Mouse (Mus musculus): ENCODE measurements around the gene Tmem200c. TPM values are rescaled to one million over a fixed set of nuclear protein-coding genes. Genes with fewer than 3 reads are reported as not detected.

Gene Tmem200c
- polyA plus RNA-seq, 1 experiment from 2014 or later = 4.3 TPM

- no peak overlapping the region for H3K9ac ChIP-seq (replicated peaks)
- no peak for ATAC-seq (ENCODE audit: insufficient number of reproducible peaks, insufficient read depth, low FRiP score, low TSS enrichment, low read depth)
- 61% methylated on average over 7 of the region's 7 CpGs for WGBS
- peaks cover 4% of the 10 kb centered on the region; the same call in 1 of the 2 replicates for H3K4me1 ChIP-seq (replicated peaks)
- H3K27ac ChIP-seq = no peak overlapping the region
- no peaks in the 10 kb centered on the region for H3K36me3 ChIP-seq
- H3K9me3 ChIP-seq = no peaks in the 10 kb centered on the region
- no peak overlapping the region for H3K4me3 ChIP-seq (replicated peaks)
- H3K4me2 ChIP-seq = no peak overlapping the region
- no peaks in the 10 kb centered on the region for H3K27me3 ChIP-seq
These were observed 25.9 kb downstream of the Tmem200c start for GRCm38 (mm10) chr17:68852171-68852966.

GRCm38 (mm10) chr17:68864175-68864574 is 37.8 kb downstream of the Tmem200c start:
- ATAC-seq (ENCODE audit: insufficient number of reproducible peaks, insufficient read depth, low FRiP score, low TSS enrichment, low read depth) = no peak
- no peak overlapping the region for H3K9ac ChIP-seq (replicated peaks)

GRCm38 (mm10) chr17:68868439-68868838 is 42.0 kb downstream of the Tmem200c start:
- H3K27ac ChIP-seq = no peak overlapping the region
- H3K9me3 ChIP-seq = no peaks in the 10 kb centered on the region
- H3K27me3 ChIP-seq = no peaks in the 10 kb centered on the region; the same call in 1 of the 2 replicates
- no peak for ATAC-seq (ENCODE audit: insufficient number of reproducible peaks, insufficient read depth, low FRiP score, low TSS enrichment, low read depth)
- H3K4me3 ChIP-seq (replicated peaks) = no peak overlapping the region
- no peaks in the 10 kb centered on the region for H3K36me3 ChIP-seq
- H3K4me2 ChIP-seq = no peak overlapping the region
- no peaks in the 10 kb centered on the region for H3K4me1 ChIP-seq (replicated peaks)
- H3K9ac ChIP-seq (replicated peaks) = no peak overlapping the region

More at GRCm38 (mm10) chr17:68864175-68864574, 37.8 kb downstream of the Tmem200c start:
- Histone ChIP-seq H3K9me3 (no peaks in the 10 kb centered on the region), H3K4me1 (replicated peaks) (no peaks in the 10 kb centered on the region), H3K4me3 (replicated peaks) (no peak overlapping the region), H3K4me2 (no peak overlapping the region), H3K36me3 (no peaks in the 10 kb centered on the region), H3K27me3 (no peaks in the 10 kb centered on the region; the same call in 1 of the 2 replicates), H3K27ac (no peak overlapping the region)
- WGBS = 84% methylated on average over 3 of the region's 3 CpGs

DNA sequence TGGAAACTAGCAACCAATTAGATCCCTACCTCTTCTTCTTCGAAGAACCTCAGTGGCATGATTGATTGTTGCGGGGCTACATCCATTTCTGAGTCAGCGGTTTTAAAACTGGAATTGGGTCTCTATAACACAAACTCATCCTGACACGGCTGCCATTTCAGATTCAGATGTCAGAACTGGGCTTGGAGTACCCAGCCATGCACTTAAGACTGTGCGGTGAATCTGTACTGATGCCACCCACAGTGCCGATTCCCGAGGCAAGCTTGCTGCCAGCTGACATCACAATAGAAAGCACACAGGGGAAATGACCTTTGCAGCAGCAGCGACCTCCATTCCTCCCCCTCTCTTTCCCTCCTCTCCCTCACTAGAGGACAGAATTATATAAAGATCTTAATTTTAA is 47.6 kb downstream of the Tmem200c start:
- Histone ChIP-seq H3K27ac (no peak overlapping the region), H3K27me3 (no peaks in the 10 kb centered on the region), H3K4me3 (replicated peaks) (no peak overlapping the region), H3K9ac (replicated peaks) (no peak overlapping the region), H3K4me2 (no peak overlapping the region), H3K36me3 (no peaks in the 10 kb centered on the region), H3K4me1 (replicated peaks) (no peaks in the 10 kb centered on the region), H3K9me3 (no peaks in the 10 kb centered on the region)
- no peak for ATAC-seq (ENCODE audit: insufficient number of reproducible peaks, insufficient read depth, low FRiP score, low TSS enrichment, low read depth)
- 75% methylated on average over 8 of the region's 8 CpGs for WGBS

DNA sequence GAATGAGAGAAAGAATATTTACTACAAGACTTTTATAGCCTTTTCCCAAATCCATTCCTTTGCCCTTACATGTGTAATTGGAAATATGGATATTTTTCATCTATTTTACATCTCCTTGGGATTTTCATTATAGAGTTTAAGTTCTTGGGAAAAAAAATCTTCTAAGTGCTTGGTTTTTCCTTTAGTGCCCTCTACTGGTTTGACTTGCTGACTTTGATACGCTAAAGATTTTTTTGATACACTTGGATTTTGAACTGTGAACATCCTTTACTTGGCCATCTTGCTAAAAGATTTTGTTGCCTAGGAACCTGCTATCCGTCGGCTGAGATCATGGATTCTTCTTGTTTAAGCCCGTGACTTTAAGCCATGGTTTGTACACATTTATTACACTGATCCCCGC is 48.8 kb downstream of the Tmem200c start:
- no peak for ATAC-seq (ENCODE audit: insufficient number of reproducible peaks, insufficient read depth, low FRiP score, low TSS enrichment, low read depth)
- Histone ChIP-seq H3K4me3 (replicated peaks) (no peak overlapping the region), H3K9me3 (no peaks in the 10 kb centered on the region), H3K27ac (no peak overlapping the region), H3K36me3 (no peaks in the 10 kb centered on the region), H3K9ac (replicated peaks) (no peak overlapping the region), H3K4me1 (replicated peaks) (no peaks in the 10 kb centered on the region), H3K4me2 (no peak overlapping the region), H3K27me3 (no peaks in the 10 kb centered on the region)
- 73% methylated on average over 5 of the region's 5 CpGs for WGBS

GRCm38 (mm10) chr17:68875917-68876495 is 49.6 kb downstream of the Tmem200c start:
- 66% methylated on average over 10 of the region's 10 CpGs for WGBS
- no peaks in the 10 kb centered on the region for H3K9me3 ChIP-seq
- H3K4me2 ChIP-seq = no peak overlapping the region
- H3K27me3 ChIP-seq = no peaks in the 10 kb centered on the region
- no peak overlapping the region for H3K27ac ChIP-seq
- no peak for ATAC-seq (ENCODE audit: insufficient number of reproducible peaks, insufficient read depth, low FRiP score, low TSS enrichment, low read depth)
- no peaks in the 10 kb centered on the region for H3K36me3 ChIP-seq
- H3K4me3 ChIP-seq (replicated peaks) = no peak overlapping the region
- no peak overlapping the region for H3K9ac ChIP-seq (replicated peaks)
- H3K4me1 ChIP-seq (replicated peaks) = no peaks in the 10 kb centered on the region

GRCm38 (mm10) chr17:68881725-68882524 is 55.5 kb downstream of the Tmem200c start:
- ATAC-seq (ENCODE audit: insufficient number of reproducible peaks, insufficient read depth, low FRiP score, low TSS enrichment, low read depth) = no peak; the same call in 1 of the 2 replicates
- H3K4me1 ChIP-seq (replicated peaks) = no peaks in the 10 kb centered on the region
- H3K27ac ChIP-seq = no peak overlapping the region
- H3K27me3 ChIP-seq = no peaks in the 10 kb centered on the region
- H3K4me3 ChIP-seq (replicated peaks) = peak overlapping the region; percentile 37
- H3K4me2 ChIP-seq = peak overlapping the region; percentile 58
- no peak overlapping the region; the same call in 1 of the 2 replicates for H3K9ac ChIP-seq (replicated peaks)
- WGBS = 15% methylated on average over 21 of the region's 21 CpGs
- H3K36me3 ChIP-seq = no peaks in the 10 kb centered on the region
- no peaks in the 10 kb centered on the region for H3K9me3 ChIP-seq

DNA sequence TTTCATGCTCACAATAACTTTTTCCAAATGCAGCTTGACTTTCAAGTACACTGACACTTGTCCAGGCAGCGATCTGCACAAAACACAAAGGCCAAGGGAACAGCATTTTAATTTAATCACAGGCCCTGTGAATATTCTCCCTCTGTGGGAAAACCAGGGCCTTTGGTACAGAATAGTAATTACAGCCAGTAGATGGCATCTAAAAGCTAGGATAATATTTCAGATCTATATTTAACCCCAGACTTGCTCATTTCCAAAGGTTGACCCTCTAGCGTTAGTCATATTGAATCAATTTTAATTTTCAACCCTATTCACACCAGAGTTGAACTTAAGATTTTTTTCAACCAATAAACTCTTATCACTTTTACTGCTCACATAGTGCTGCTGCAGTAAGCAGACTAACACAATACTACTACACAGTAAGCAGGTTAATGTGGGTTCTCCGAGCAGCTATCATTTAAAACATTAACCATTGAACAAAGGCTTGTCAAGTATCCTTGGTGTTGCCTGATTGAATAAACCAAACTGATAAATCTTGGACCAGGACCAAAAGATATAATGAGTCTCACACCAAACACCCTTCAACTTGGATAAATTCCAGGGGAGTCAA is 57.2 kb downstream of the Tmem200c start:
- Histone ChIP-seq H3K4me3 (replicated peaks) (no peak overlapping the region), H3K4me2 (no peak overlapping the region), H3K9ac (replicated peaks) (no peak overlapping the region), H3K9me3 (no peaks in the 10 kb centered on the region), H3K27me3 (no peaks in the 10 kb centered on the region), H3K36me3 (no peaks in the 10 kb centered on the region), H3K4me1 (replicated peaks) (no peaks in the 10 kb centered on the region), H3K27ac (no peak overlapping the region)
- WGBS = 72% methylated on average over 3 of the region's 3 CpGs
- ATAC-seq (ENCODE audit: insufficient number of reproducible peaks, insufficient read depth, low FRiP score, low TSS enrichment, low read depth) = no peak

GRCm38 (mm10) chr17:68890672-68891071 is 64.2 kb downstream of the Tmem200c start:
- Histone ChIP-seq H3K27me3 (no peaks in the 10 kb centered on the region), H3K27ac (no peak overlapping the region), H3K9ac (replicated peaks) (no peak overlapping the region), H3K4me3 (replicated peaks) (no peak overlapping the region), H3K36me3 (no peaks in the 10 kb centered on the region), H3K4me2 (no peak overlapping the region), H3K4me1 (replicated peaks) (no peaks in the 10 kb centered on the region), H3K9me3 (no peaks in the 10 kb centered on the region)
- 88% methylated on average over 3 of the region's 3 CpGs for WGBS
- ATAC-seq (ENCODE audit: insufficient number of reproducible peaks, insufficient read depth, low FRiP score, low TSS enrichment, low read depth) = no peak

Data from limb, embryonic 12.5 days (tissue).